Mouse (Mus musculus): Measurements from ENCODE around the gene Acot4. TPM values are rescaled to one million over a fixed set of nuclear protein-coding genes. Genes with fewer than 3 reads are reported as not detected.
"Not testable (repeated sequence)": the region's sequence is repeated elsewhere in the genome, so short reads cannot be mapped to it uniquely, and the experiment has no call there.

The Acot4 gene
- total RNA-seq, 1 experiment = 0.04 TPM

DNA sequence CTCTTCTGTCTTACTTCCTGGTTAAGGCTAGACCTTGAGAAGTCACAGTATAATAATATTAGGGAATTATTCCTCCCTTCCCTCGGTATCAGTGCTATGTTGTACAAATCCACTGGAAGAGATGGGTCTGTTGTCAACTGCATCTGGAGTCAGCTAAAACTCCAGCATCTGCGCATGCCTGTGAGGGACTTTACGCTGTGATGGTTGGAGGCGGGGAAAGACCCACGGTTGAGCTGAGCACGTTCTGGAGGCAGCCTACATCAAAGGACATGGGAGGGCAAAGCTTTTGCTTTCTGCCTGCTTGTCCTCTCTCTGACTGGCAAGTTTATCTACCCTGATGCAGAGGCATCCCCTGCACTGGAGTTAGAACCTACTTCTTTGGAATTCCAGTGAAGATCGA, 12.3 kb upstream of the Acot4 start:
- Histone ChIP-seq H3K27ac (ENCODE audit: insufficient read depth, low read depth, low read length, poor library complexity, severe bottlenecking) (no peak overlapping the region), H3K4me3 (ENCODE audit: insufficient read depth in 1 of 2, low read depth in 1 of 2, low read length in 2 of 2, poor library complexity in 1 of 2, severe bottlenecking in 1 of 2) (no peak overlapping the region), H3K36me3 (ENCODE audit: control insufficient read depth, insufficient read depth, low read length, poor library complexity, severe bottlenecking) (no peaks in the 10 kb centered on the region), H3K9me3 (ENCODE audit: control insufficient read depth, insufficient read depth, low read depth, low read length) (peaks cover 4% of the 10 kb centered on the region; the same call in 1 of the 2 replicates), H3K9ac (ENCODE audit: insufficient read depth, low read depth, low read length, poor library complexity, severe bottlenecking) (no peak overlapping the region), H3K4me1 (ENCODE audit: control insufficient read depth in 2 of 2, insufficient read depth in 2 of 2, low read length in 2 of 2, poor library complexity in 1 of 2) (no peaks in the 10 kb centered on the region)
- in situ Hi-C loops (cut with MboI; ENCODE audit: low sequenced_read_pairs in 2 of 2, unreplicated experiment in 2 of 2) = no loop called here
- DNase-seq (ENCODE audit: low read depth, low spot score) = no peak
- TF ChIP-seq ZNF384 (IDR thresholded peaks at IDR 0.05; ENCODE audit: low read depth, low read length) (no peak), MAFK (IDR thresholded peaks at IDR 0.05; ENCODE audit: insufficient read depth, low read depth, low read length) (no peak), ZC3H11A (IDR thresholded peaks at IDR 0.05; ENCODE audit: borderline replicate concordance, low read depth, low read length) (no peak), HCFC1 (IDR thresholded peaks at IDR 0.05; ENCODE audit: borderline replicate concordance, insufficient read depth, low read length) (no peak), CHD2 (IDR thresholded peaks at IDR 0.05; ENCODE audit: low read depth, low read length) (no peak)

DNA sequence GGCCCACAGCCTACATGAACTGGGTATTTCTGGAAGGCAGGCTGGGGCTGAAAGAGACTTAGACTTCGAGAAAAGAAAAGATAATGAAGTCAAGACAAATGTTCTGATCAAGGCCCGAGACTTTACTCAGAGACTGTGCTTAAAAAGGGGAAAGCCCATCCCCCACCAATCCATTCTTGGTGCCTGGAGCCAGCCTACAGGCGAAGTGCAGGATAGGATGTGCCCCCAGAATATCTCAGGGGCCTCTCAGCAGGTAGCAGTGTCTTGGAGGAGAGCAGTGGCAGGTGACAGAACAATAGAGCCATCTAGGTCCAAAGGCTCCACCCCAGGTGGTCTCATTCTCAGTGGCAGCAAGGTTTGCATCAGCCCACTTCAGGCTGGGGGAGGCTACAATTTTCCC, 9.9 kb upstream of the Acot4 start:
- DNase-seq (ENCODE audit: low read depth, low spot score); H3K9me3 ChIP-seq (ENCODE audit: control insufficient read depth, insufficient read depth, low read depth, low read length); H3K4me1 ChIP-seq (ENCODE audit: control insufficient read depth in 2 of 2, insufficient read depth in 2 of 2, low read length in 2 of 2, poor library complexity in 1 of 2); H3K4me3 ChIP-seq (ENCODE audit: insufficient read depth in 1 of 2, low read depth in 1 of 2, low read length in 2 of 2, poor library complexity in 1 of 2, severe bottlenecking in 1 of 2); H3K9ac ChIP-seq (ENCODE audit: insufficient read depth, low read depth, low read length, poor library complexity, severe bottlenecking); H3K36me3 ChIP-seq (ENCODE audit: control insufficient read depth, insufficient read depth, low read length, poor library complexity, severe bottlenecking); in situ Hi-C loops (cut with MboI; ENCODE audit: low sequenced_read_pairs in 2 of 2, unreplicated experiment in 2 of 2): not testable (repeated sequence)
- H3K27ac ChIP-seq (ENCODE audit: insufficient read depth, low read depth, low read length, poor library complexity, severe bottlenecking) = peak overlapping the region; percentile 44

DNA sequence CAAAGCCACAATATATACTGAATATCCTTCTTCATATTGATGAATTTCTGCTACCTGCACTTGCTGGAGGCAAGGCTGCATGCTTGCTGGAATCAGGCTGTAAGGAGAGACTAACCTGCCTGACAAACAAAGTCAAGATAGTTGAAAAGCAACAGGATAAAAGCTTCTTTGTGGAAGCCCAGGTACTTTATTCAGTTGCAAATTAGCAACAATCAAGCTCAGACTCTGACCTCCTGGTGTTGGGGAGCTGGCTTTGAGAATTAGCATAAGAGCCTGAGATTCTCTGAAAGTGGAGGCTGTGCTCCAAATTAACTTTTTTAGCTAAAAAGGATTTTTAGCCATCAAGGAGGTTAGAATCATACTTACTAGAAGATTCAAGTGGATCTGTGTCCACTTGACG, 9.1 kb upstream of the Acot4 start:
- H3K36me3 ChIP-seq (ENCODE audit: control insufficient read depth, insufficient read depth, low read length, poor library complexity, severe bottlenecking); in situ Hi-C loops (cut with MboI; ENCODE audit: low sequenced_read_pairs in 2 of 2, unreplicated experiment in 2 of 2); DNase-seq (ENCODE audit: low read depth, low spot score); H3K9me3 ChIP-seq (ENCODE audit: control insufficient read depth, insufficient read depth, low read depth, low read length); H3K27ac ChIP-seq (ENCODE audit: insufficient read depth, low read depth, low read length, poor library complexity, severe bottlenecking); H3K9ac ChIP-seq (ENCODE audit: insufficient read depth, low read depth, low read length, poor library complexity, severe bottlenecking); H3K4me3 ChIP-seq (ENCODE audit: insufficient read depth in 1 of 2, low read depth in 1 of 2, low read length in 2 of 2, poor library complexity in 1 of 2, severe bottlenecking in 1 of 2); H3K4me1 ChIP-seq (ENCODE audit: control insufficient read depth in 2 of 2, insufficient read depth in 2 of 2, low read length in 2 of 2, poor library complexity in 1 of 2): not testable (repeated sequence)

DNA sequence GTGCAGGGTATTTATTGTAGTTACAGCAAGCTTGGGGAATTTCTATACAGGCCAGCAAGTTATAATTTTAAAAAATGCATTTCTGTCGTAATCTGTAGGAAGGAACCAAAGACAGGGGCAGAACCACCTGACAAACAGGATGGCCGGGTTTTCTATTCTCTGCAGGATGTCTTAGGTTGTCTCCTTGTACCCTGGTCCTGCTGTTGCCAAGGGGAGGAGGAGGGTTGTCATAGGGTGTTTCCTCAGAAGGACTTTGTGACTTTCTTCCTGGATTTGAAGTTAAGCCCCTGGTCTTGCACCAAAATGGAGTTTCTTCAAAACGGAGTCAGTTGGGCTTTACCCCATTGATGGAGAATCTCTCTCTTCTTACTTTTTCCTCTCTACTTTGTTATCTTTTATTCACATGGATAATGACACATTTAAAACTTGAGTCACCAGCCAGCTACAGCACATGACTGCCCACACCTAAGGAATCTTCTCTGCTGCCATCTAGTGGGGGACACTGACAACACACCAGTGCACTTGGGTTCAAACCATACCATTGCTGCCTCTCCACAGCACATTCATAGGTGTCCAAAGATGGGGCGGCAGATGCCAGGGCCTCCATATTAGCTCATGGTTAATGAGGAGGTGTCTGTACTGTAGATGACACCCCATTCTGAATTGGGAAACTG, 7.4 kb upstream of the Acot4 start:
- Histone ChIP-seq H3K36me3 (ENCODE audit: control insufficient read depth, insufficient read depth, low read length, poor library complexity, severe bottlenecking) (no peaks in the 10 kb centered on the region), H3K9ac (ENCODE audit: insufficient read depth, low read depth, low read length, poor library complexity, severe bottlenecking) (no peak overlapping the region), H3K9me3 (ENCODE audit: control insufficient read depth, insufficient read depth, low read depth, low read length) (0 out of 2 replicates have a peak, but pooled peaks cover 4% of the 10 kb centered on the region), H3K27ac (ENCODE audit: insufficient read depth, low read depth, low read length, poor library complexity, severe bottlenecking) (no peak overlapping the region), H3K4me3 (ENCODE audit: insufficient read depth in 1 of 2, low read depth in 1 of 2, low read length in 2 of 2, poor library complexity in 1 of 2, severe bottlenecking in 1 of 2) (no peak overlapping the region), H3K4me1 (ENCODE audit: control insufficient read depth in 2 of 2, insufficient read depth in 2 of 2, low read length in 2 of 2, poor library complexity in 1 of 2) (no peaks in the 10 kb centered on the region; a peak in 1 of 4 replicates)
- in situ Hi-C loops (cut with MboI; ENCODE audit: low sequenced_read_pairs in 2 of 2, unreplicated experiment in 2 of 2) = no loop called here
- no peak for DNase-seq (ENCODE audit: low read depth, low spot score)
- TF ChIP-seq ZC3H11A (IDR thresholded peaks at IDR 0.05; ENCODE audit: borderline replicate concordance, low read depth, low read length) (no peak), HCFC1 (IDR thresholded peaks at IDR 0.05; ENCODE audit: borderline replicate concordance, insufficient read depth, low read length) (no peak), MAFK (IDR thresholded peaks at IDR 0.05; ENCODE audit: insufficient read depth, low read depth, low read length) (no peak)

DNA sequence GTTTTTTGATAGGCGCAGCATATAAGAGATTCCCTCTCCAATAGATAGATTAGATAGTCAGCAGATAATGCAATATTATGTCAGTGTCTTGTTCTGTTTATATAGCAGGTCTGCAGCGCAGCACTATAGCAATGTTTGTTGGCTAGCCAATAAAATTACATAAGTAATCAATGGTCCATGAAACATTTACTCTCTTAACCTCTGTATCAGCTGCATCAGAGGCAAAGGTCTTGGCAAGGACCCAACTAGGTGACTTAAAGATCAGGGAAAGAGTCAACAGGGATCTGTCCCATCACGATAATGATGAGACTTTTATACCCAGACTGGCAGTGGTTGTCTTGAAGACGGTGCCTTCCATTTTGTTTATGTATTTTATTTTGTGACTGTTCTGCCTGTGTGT, 5.3 kb upstream of the Acot4 start:
- no peak overlapping the region for H3K9ac ChIP-seq (ENCODE audit: insufficient read depth, low read depth, low read length, poor library complexity, severe bottlenecking)
- no peaks in the 10 kb centered on the region for H3K36me3 ChIP-seq (ENCODE audit: control insufficient read depth, insufficient read depth, low read length, poor library complexity, severe bottlenecking)
- no peak for DNase-seq (ENCODE audit: low read depth, low spot score)
- TF ChIP-seq HCFC1 (IDR thresholded peaks at IDR 0.05; ENCODE audit: borderline replicate concordance, insufficient read depth, low read length) (no peak), CHD2 (IDR thresholded peaks at IDR 0.05; ENCODE audit: low read depth, low read length) (no peak), MAFK (IDR thresholded peaks at IDR 0.05; ENCODE audit: insufficient read depth, low read depth, low read length) (no peak), ZC3H11A (IDR thresholded peaks at IDR 0.05; ENCODE audit: borderline replicate concordance, low read depth, low read length) (no peak), ZNF384 (IDR thresholded peaks at IDR 0.05; ENCODE audit: low read depth, low read length) (no peak)
- no peaks in the 10 kb centered on the region; a peak in 1 of 4 replicates for H3K4me1 ChIP-seq (ENCODE audit: control insufficient read depth in 2 of 2, insufficient read depth in 2 of 2, low read length in 2 of 2, poor library complexity in 1 of 2)
- no peak overlapping the region for H3K4me3 ChIP-seq (ENCODE audit: insufficient read depth in 1 of 2, low read depth in 1 of 2, low read length in 2 of 2, poor library complexity in 1 of 2, severe bottlenecking in 1 of 2)
- 0 out of 2 replicates have a peak, but pooled peaks cover 4% of the 10 kb centered on the region for H3K9me3 ChIP-seq (ENCODE audit: control insufficient read depth, insufficient read depth, low read depth, low read length)
- in situ Hi-C loops (cut with MboI; ENCODE audit: low sequenced_read_pairs in 2 of 2, unreplicated experiment in 2 of 2) = no loop called here
- H3K27ac ChIP-seq (ENCODE audit: insufficient read depth, low read depth, low read length, poor library complexity, severe bottlenecking) = no peak overlapping the region

DNA sequence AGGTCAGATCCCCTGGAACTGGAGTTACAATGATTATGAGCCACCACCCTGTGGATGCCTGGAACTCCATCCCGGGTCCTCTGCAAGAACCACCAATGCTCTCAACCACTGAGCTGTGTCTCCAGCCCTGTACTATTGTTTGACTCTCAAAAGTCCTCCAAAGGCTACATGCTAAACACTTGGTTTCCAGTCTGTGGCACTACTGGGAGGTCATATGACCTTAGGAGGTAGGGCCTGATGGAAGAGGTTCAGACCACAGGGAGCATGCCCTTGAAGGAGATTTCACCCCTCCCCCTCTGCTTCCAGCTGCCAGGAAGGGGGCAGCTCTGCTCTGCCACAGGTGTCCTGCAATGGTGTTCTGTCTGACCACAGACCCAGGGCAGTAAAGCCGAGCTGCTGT, 4.9 kb upstream of the Acot4 start:
- H3K4me1 ChIP-seq (ENCODE audit: control insufficient read depth in 2 of 2, insufficient read depth in 2 of 2, low read length in 2 of 2, poor library complexity in 1 of 2); H3K4me3 ChIP-seq (ENCODE audit: insufficient read depth in 1 of 2, low read depth in 1 of 2, low read length in 2 of 2, poor library complexity in 1 of 2, severe bottlenecking in 1 of 2); DNase-seq (ENCODE audit: low read depth, low spot score); H3K36me3 ChIP-seq (ENCODE audit: control insufficient read depth, insufficient read depth, low read length, poor library complexity, severe bottlenecking); H3K27ac ChIP-seq (ENCODE audit: insufficient read depth, low read depth, low read length, poor library complexity, severe bottlenecking); in situ Hi-C loops (cut with MboI; ENCODE audit: low sequenced_read_pairs in 2 of 2, unreplicated experiment in 2 of 2); H3K9ac ChIP-seq (ENCODE audit: insufficient read depth, low read depth, low read length, poor library complexity, severe bottlenecking); H3K9me3 ChIP-seq (ENCODE audit: control insufficient read depth, insufficient read depth, low read depth, low read length): not testable (repeated sequence)
